Mouse (Mus musculus) cerebellum, adult 11 months (tissue): ENCODE measurements around the gene Wnt2b.

Source experiments
- DNase-seq: peaks from one replicate; pipeline ENCODE4 v3.0.0; 2022

Wnt2b gene

DNA sequence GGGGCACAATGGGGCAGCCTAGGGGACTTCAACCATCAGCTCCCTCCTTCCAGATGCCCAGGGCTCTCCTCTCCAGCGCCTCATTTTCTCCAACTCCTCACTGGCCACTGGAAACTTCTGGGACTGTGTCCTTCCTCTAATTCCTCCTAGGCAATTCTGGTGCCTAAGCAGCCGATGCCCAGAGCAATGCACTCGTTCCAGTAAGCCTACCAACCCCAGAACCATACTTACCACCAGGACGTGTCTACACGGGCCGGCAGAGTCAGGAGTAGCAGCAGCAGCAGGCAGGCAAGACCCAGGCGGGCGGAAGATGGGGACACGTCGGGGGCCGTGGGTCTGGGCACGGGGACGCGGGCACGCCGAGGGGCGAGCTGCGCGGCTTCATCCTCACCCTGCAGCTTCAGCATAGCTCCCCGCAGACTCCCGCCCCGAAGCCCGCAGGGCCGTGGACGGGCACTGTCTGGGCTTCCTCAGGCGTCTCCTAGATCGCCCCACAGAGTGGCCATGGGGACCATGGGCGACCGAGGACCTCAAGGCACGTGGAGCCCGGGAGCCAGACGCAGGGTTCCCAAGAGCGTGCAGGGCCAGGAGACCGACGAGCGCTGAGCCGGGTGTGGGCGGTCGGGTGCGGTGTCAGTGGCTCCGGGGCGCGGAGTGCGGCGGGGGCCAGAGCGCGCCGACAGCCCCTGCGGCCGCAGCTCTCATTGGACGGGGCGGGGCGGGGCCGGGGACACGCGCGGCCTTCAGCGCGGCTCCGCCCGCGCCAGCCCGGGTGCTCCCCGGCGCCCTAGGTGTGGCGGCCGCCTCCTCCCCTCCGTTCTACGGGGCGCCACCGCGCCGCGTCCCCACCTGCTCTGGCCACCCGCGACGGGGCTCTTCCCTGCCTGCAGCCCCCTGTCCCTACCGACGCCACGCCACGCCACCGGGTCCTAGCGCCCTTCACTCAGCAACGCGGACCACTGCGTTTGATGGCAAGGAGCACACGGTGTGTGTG is at the start of gene Wnt2b:
Gene Wnt2b (minus strand): TSS at position 856 of the 994 bp plus-strand sequence.
- no peak for DNase-seq

DNA sequence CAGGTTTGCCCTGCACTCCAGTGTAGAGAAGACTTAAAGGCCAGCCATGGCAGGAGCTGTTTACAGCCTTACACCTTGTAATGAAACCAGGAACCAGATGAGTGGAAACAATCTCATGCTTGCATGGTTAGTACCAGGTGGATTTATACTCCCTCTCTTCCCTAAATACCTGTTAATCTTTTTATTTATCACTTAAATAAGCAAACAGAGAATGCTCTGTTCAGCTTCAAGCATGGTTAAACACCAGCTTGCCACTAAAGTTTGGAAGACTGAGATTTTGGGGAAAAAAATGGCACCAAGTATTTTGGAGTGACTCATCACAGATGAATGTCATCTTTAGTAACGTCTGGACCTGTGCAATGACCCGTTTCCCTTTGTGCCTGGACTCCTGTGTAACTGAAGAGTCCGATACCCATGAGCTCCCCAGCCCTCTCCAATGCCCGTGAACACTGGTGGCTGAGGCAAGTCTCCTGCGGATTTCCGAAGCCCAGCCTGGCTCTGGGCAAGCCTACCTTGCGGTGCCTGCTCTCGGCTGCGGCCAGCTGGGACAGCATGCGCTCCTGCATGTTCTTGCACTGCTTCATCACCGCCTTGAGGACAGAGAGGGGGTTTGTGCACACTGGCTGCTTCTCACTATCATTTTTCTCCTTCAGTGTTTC is 49.1 kb upstream of the Wnt2b start:
- DNase-seq, result no peak

DNA sequence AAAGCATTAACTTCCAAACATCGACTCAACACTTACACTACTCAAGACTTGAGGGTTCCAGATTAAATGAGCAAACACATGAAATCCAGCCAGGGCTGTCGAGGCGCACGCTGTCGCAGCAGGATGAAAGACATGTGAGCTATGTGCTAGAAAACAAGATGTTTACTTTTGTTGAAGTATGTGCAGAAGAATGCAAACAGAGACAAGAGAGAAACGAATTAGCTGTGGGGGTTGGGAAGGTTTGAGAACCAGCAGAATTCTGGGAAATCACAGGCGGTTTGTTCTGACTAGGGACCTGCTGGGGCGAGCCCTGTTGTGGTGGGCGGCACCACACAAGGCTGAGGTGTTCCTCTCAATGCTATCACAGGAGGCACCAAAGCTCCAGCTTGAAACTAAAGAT is 46.3 kb upstream of the Wnt2b start:
- no peak for DNase-seq

- no peak for DNase-seq
Observed at GRCm38 (mm10) chr3:105006101-105006500, 44.4 kb upstream of the Wnt2b start.

- no peak for DNase-seq
Observed at GRCm38 (mm10) chr3:105005561-105006065, 43.9 kb upstream of the Wnt2b start.

GRCm38 (mm10) chr3:105005011-105005410 is 43.3 kb upstream of the Wnt2b start:
- no peak for DNase-seq

DNA sequence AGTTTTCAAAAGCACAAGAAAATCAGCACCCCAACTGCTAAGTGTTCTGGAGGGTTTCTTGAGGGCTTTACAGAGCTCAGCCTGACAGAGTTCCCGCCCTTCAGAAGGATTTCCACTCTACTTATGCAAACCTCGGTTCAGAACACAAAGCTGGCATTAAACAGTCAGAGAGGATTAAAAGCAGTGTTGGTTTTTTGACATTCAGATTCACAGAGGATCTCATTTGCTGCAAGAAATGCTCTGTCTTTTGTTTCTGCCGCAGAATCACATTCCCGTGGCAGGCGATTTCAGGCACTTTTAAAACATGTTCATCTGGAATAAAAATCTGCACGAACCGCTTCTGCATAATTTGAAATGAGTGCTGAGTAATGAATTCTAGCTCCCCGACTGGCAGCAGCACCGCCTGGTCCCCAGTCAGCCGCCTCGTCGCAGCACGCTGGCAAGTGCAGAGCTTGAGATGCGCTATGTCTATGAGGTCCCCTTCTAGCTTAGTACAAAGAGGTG is 42.3 kb upstream of the Wnt2b start:
- DNase-seq, result no peak

- DNase-seq, result no peak
Observed at GRCm38 (mm10) chr3:105001374-105001773, 39.7 kb upstream of the Wnt2b start.

- no peak for DNase-seq
Observed at GRCm38 (mm10) chr3:105000561-105000960, 38.8 kb upstream of the Wnt2b start.

- DNase-seq, result no peak
Observed at GRCm38 (mm10) chr3:104997563-104997962, 35.8 kb upstream of the Wnt2b start.

- no peak for DNase-seq
Observed at GRCm38 (mm10) chr3:104995707-104996106, 34.0 kb upstream of the Wnt2b start.

DNA sequence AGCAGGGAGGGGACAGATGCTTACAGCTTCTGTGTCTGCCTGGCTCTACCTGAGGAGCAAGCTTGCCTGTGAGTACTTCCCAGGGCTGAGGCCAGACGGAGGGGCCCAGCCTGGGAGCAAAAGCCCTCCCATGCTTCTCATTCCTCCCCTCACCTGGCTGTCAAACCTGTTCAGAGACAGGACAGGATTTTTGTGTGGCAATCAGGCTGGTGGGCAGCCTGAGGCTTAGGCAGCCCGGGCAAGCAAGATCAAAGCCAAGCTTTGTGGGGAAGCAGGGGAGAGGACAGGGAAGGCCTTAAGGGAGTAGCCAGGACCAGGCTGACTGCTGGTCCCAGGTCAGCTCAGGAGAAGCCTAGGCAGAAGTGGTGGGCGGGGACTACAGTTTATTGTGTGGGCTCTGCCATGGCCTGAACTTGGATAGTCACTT is 32.7 kb upstream of the Wnt2b start:
- DNase-seq, result no peak

GRCm38 (mm10) chr3:104993800-104994199 is 32.1 kb upstream of the Wnt2b start:
- DNase-seq, result no peak

GRCm38 (mm10) chr3:104992709-104993388 is 31.1 kb upstream of the Wnt2b start:
- peak; percentile 84 for DNase-seq

DNA sequence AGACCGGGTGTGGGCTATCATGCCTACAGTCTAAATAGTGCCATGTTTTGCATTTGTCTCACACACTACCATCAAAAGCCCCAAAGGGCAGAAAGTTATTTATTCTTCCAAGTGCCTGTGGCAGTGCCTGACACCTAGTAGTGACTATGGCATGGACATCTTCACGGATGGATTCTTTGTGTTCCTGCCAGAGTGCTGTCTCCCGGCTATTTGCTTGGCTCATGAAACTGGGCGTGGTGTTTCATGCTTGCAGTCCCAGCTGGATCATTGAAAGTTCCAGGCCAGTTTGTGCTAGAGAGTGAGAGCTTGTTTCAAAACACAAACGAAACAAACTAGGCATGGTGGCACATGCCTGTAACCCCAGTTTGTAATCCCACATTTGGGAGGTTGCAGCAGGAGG is 30.0 kb upstream of the Wnt2b start:
- no peak for DNase-seq

- DNase-seq, result no peak
Observed at GRCm38 (mm10) chr3:104987884-104988283, 26.2 kb upstream of the Wnt2b start.

- no peak for DNase-seq
Observed at GRCm38 (mm10) chr3:104979735-104980134, 18.0 kb upstream of the Wnt2b start.

DNA sequence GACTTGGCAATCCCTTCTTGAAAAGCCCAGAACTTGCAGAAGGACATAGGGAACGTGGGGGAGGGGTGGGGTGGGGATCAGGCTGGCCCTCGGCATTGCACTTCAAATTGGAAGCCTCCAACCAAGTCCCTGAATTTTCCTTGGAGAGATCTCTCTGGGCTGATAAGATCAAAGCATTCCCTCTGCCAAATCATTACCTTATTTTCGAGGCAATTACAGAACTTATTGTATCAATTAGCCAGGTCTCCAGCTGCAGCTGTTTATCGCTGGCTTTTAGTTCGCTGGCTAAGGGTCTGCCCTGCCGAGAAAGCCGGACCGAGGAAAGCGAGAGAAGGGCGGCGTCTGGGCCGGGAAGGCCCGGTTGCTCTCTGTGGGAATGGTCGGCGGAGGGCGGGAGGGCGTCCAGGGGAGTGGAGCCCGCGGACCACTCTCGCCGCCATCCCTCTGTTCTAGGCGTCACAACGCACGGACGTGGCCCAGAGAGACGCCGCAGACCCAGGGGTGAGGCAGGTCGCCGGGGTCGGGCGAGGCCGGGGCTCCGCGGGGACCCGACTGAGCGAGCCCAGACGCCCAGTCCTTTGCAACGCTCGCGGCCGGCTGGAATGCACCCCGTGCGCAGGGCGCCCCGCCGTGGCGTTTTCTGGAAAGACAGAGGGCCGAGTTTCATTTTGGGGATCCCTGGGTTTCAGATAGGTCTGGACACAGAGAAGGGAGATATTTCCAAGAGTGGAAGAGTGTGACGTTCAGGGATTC is 6.0 kb upstream of the Wnt2b start:
- peak; percentile 42 for DNase-seq

- no peak for DNase-seq
Observed at GRCm38 (mm10) chr3:104965991-104966554, 4.4 kb upstream of the Wnt2b start.

DNA sequence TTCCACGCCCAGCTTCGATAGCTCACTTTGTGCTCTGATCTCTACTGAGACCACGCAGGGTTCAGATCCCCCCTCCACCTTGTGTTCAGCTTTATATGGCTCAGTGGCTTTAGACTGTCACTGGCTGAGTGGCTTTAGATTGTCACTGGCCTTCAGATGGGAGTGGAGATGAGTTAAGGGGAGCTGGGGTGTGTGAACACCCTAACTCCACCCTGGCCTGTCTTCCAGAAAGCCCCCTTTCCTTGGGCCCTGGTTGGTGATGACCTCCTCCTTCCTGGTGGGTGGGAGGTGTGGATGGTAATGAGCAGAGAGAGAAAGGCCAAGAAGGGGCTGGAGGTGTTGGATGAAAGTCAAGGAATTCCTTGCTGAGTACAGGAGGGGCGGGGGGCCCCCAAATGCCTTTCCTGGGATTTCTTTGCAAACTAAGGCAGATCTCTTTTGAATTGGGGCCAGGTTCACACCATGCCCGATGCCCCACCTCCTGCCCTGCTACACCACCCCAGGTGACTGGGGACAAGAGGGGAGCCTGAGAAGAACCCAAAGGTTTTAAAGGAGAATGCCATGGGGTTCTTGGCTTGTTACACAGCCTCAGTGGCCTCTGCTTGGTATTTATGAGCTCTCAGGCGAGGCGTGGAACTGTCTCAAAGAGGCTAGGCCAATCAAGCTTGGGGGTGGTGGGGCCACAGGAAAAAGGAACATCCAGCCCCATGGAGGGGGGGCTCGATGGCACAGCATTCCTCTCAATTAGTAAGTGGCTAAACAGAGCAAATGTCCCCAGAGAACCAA is 3.5 kb upstream of the Wnt2b start:
- no peak for DNase-seq
